Mouse (Mus musculus): ENCODE data around the gene Gm42906. TPM values are rescaled to one million over a fixed set of nuclear protein-coding genes. Genes with fewer than 3 reads are reported as not detected.

The Gm42906 gene
- polyA plus RNA-seq, 1 experiment from 2014 or later = not detected

GRCm38 (mm10) chr5:151246287-151246686, 181.7 kb downstream of the Gm42906 start:
- no peak overlapping the region for H3K4me3 ChIP-seq (ENCODE audit: low read depth, low read length)
- no peaks in the 10 kb centered on the region for H3K9me3 ChIP-seq (ENCODE audit: control insufficient read depth, low read length)
- H3K36me3 ChIP-seq (ENCODE audit: control insufficient read depth, insufficient read depth, low read length) = no peaks in the 10 kb centered on the region
- ATAC-seq (ENCODE audit: low FRiP score) (no peak), DNase-seq (ENCODE audit: low spot score) (no peak)
- no peak overlapping the region for H3K27ac ChIP-seq (ENCODE audit: low read depth, low read length)
- no peaks in the 10 kb centered on the region for H3K4me1 ChIP-seq (replicated peaks; ENCODE audit: control insufficient read depth, insufficient read depth, low read length)
- no peak overlapping the region for H3K9ac ChIP-seq (ENCODE audit: low read depth, low read length)
- no peak overlapping the region for H3K4me2 ChIP-seq (replicated peaks; ENCODE audit: low read depth, low read length)
- WGBS = 85% methylated on average over 2 of the region's 2 CpGs
- H3K27me3 ChIP-seq (ENCODE audit: control insufficient read depth, insufficient read depth, low read length) = no peaks in the 10 kb centered on the region

- no peak for DNase-seq (ENCODE audit: low spot score)
- Histone ChIP-seq H3K4me1 (replicated peaks; ENCODE audit: control insufficient read depth, insufficient read depth, low read length) (no peaks in the 10 kb centered on the region), H3K36me3 (ENCODE audit: control insufficient read depth, insufficient read depth, low read length) (no peaks in the 10 kb centered on the region), H3K27me3 (ENCODE audit: control insufficient read depth, insufficient read depth, low read length) (no peaks in the 10 kb centered on the region), H3K9me3 (ENCODE audit: control insufficient read depth, low read length) (no peaks in the 10 kb centered on the region), H3K4me2 (replicated peaks; ENCODE audit: low read depth, low read length) (no peak overlapping the region), H3K4me3 (ENCODE audit: low read depth, low read length) (no peak overlapping the region), H3K9ac (ENCODE audit: low read depth, low read length) (no peak overlapping the region), H3K27ac (ENCODE audit: low read depth, low read length) (no peak overlapping the region)
- WGBS = 89% methylated on average over 5 of the region's 5 CpGs
- no peak for ATAC-seq (ENCODE audit: low FRiP score)
Measured at GRCm38 (mm10) chr5:151245571-151245970, 182.4 kb downstream of the Gm42906 start.

- Histone ChIP-seq H3K4me3 (ENCODE audit: low read depth, low read length) (no peak overlapping the region), H3K27ac (ENCODE audit: low read depth, low read length) (no peak overlapping the region), H3K9me3 (ENCODE audit: control insufficient read depth, low read length) (no peaks in the 10 kb centered on the region), H3K4me1 (replicated peaks; ENCODE audit: control insufficient read depth, insufficient read depth, low read length) (no peaks in the 10 kb centered on the region), H3K27me3 (ENCODE audit: control insufficient read depth, insufficient read depth, low read length) (no peaks in the 10 kb centered on the region), H3K4me2 (replicated peaks; ENCODE audit: low read depth, low read length) (no peak overlapping the region), H3K36me3 (ENCODE audit: control insufficient read depth, insufficient read depth, low read length) (no peaks in the 10 kb centered on the region), H3K9ac (ENCODE audit: low read depth, low read length) (no peak overlapping the region)
- WGBS = 79% methylated on average over 9 of the region's 9 CpGs
- no peak for DNase-seq (ENCODE audit: low spot score)
- no peak for ATAC-seq (ENCODE audit: low FRiP score)
Measured at GRCm38 (mm10) chr5:151238730-151239129, 189.2 kb downstream of the Gm42906 start.

GRCm38 (mm10) chr5:151236411-151236810, 191.6 kb downstream of the Gm42906 start:
- ATAC-seq (ENCODE audit: low FRiP score) (no peak), DNase-seq (ENCODE audit: low spot score) (no peak)
- no peak overlapping the region for H3K4me2 ChIP-seq (replicated peaks; ENCODE audit: low read depth, low read length)
- H3K4me3 ChIP-seq (ENCODE audit: low read depth, low read length) = no peak overlapping the region
- no peak overlapping the region for H3K27ac ChIP-seq (ENCODE audit: low read depth, low read length)
- H3K4me1 ChIP-seq (replicated peaks; ENCODE audit: control insufficient read depth, insufficient read depth, low read length) = no peaks in the 10 kb centered on the region; the same call in 1 of the 2 replicates
- no peak overlapping the region for H3K9ac ChIP-seq (ENCODE audit: low read depth, low read length)
- no peaks in the 10 kb centered on the region for H3K36me3 ChIP-seq (ENCODE audit: control insufficient read depth, insufficient read depth, low read length)
- no peaks in the 10 kb centered on the region for H3K9me3 ChIP-seq (ENCODE audit: control insufficient read depth, low read length)
- H3K27me3 ChIP-seq (ENCODE audit: control insufficient read depth, insufficient read depth, low read length) = peaks cover 3% of the 10 kb centered on the region
- 77% methylated on average over 5 of the region's 5 CpGs for WGBS

- H3K9ac ChIP-seq (ENCODE audit: low read depth, low read length) = peak within 1 kb of the TSS; percentile 44
- peaks cover 3% of the 10 kb centered on the region for H3K27me3 ChIP-seq (ENCODE audit: control insufficient read depth, insufficient read depth, low read length)
- peak; percentile 63 for DNase-seq (ENCODE audit: low spot score)
- no peaks in the 10 kb centered on the region for H3K9me3 ChIP-seq (ENCODE audit: control insufficient read depth, low read length)
- H3K27ac ChIP-seq (ENCODE audit: low read depth, low read length) = no peak within 1 kb of the TSS
- 1% methylated on average over 46 of the region's 49 CpGs for WGBS
- ATAC-seq (ENCODE audit: low FRiP score) = peak; percentile 78
- peak within 1 kb of the TSS; percentile 65 for H3K4me2 ChIP-seq (replicated peaks; ENCODE audit: low read depth, low read length)
- H3K4me1 ChIP-seq (replicated peaks; ENCODE audit: control insufficient read depth, insufficient read depth, low read length) = no peaks in the 10 kb centered on the region; the same call in 1 of the 2 replicates
- H3K36me3 ChIP-seq (ENCODE audit: control insufficient read depth, insufficient read depth, low read length) = no peaks in the 10 kb centered on the region
- peak within 1 kb of the TSS; percentile 38 for H3K4me3 ChIP-seq (ENCODE audit: low read depth, low read length)
Measured at GRCm38 (mm10) chr5:151233400-151234031, 194.4 kb downstream of the Gm42906 start, which contains the start of gene Stard13. Gene Stard13 (minus strand): TSS chr5:151233836.

- no peak overlapping the region for H3K27ac ChIP-seq (ENCODE audit: low read depth, low read length)
- H3K9me3 ChIP-seq (ENCODE audit: control insufficient read depth, low read length) = no peaks in the 10 kb centered on the region
- peaks cover 3% of the 10 kb centered on the region for H3K27me3 ChIP-seq (ENCODE audit: control insufficient read depth, insufficient read depth, low read length)
- H3K4me1 ChIP-seq (replicated peaks; ENCODE audit: control insufficient read depth, insufficient read depth, low read length) = no peaks in the 10 kb centered on the region; the same call in 1 of the 2 replicates
- no peaks in the 10 kb centered on the region for H3K36me3 ChIP-seq (ENCODE audit: control insufficient read depth, insufficient read depth, low read length)
- WGBS = 20% methylated on average over 10 of the region's 13 CpGs
- ATAC-seq (ENCODE audit: low FRiP score) (no peak), DNase-seq (ENCODE audit: low spot score) (peak; percentile 24)
- H3K4me2 ChIP-seq (replicated peaks; ENCODE audit: low read depth, low read length) = peak overlapping the region; percentile 65
- peak overlapping the region; percentile 38 for H3K4me3 ChIP-seq (ENCODE audit: low read depth, low read length)
- no peak overlapping the region for H3K9ac ChIP-seq (ENCODE audit: low read depth, low read length)
Measured at GRCm38 (mm10) chr5:151232576-151233299, 195.2 kb downstream of the Gm42906 start.

- no peaks in the 10 kb centered on the region for H3K9me3 ChIP-seq (ENCODE audit: control insufficient read depth, low read length)
- 93% methylated on average over 7 of the region's 7 CpGs for WGBS
- no peak overlapping the region for H3K27ac ChIP-seq (ENCODE audit: low read depth, low read length)
- no peak overlapping the region for H3K9ac ChIP-seq (ENCODE audit: low read depth, low read length)
- peaks cover 3% of the 10 kb centered on the region for H3K27me3 ChIP-seq (ENCODE audit: control insufficient read depth, insufficient read depth, low read length)
- H3K4me2 ChIP-seq (replicated peaks; ENCODE audit: low read depth, low read length) = no peak overlapping the region
- ATAC-seq (ENCODE audit: low FRiP score) (no peak), DNase-seq (ENCODE audit: low spot score) (no peak)
- H3K4me1 ChIP-seq (replicated peaks; ENCODE audit: control insufficient read depth, insufficient read depth, low read length) = no peaks in the 10 kb centered on the region; the same call in 1 of the 2 replicates
- H3K36me3 ChIP-seq (ENCODE audit: control insufficient read depth, insufficient read depth, low read length) = no peaks in the 10 kb centered on the region
- H3K4me3 ChIP-seq (ENCODE audit: low read depth, low read length) = no peak overlapping the region
Measured at GRCm38 (mm10) chr5:151231861-151232260, 196.1 kb downstream of the Gm42906 start.

GRCm38 (mm10) chr5:151231411-151231810, 196.6 kb downstream of the Gm42906 start:
- DNase-seq (ENCODE audit: low spot score) (no peak), ATAC-seq (ENCODE audit: low FRiP score) (no peak)
- no peaks in the 10 kb centered on the region for H3K9me3 ChIP-seq (ENCODE audit: control insufficient read depth, low read length)
- H3K4me1 ChIP-seq (replicated peaks; ENCODE audit: control insufficient read depth, insufficient read depth, low read length) = no peaks in the 10 kb centered on the region; the same call in 1 of the 2 replicates
- H3K4me3 ChIP-seq (ENCODE audit: low read depth, low read length) = no peak overlapping the region
- H3K27me3 ChIP-seq (ENCODE audit: control insufficient read depth, insufficient read depth, low read length) = peaks cover 3% of the 10 kb centered on the region
- WGBS = 90% methylated on average over 4 of the region's 4 CpGs
- H3K4me2 ChIP-seq (replicated peaks; ENCODE audit: low read depth, low read length) = no peak overlapping the region
- H3K27ac ChIP-seq (ENCODE audit: low read depth, low read length) = no peak overlapping the region
- no peak overlapping the region for H3K9ac ChIP-seq (ENCODE audit: low read depth, low read length)
- H3K36me3 ChIP-seq (ENCODE audit: control insufficient read depth, insufficient read depth, low read length) = no peaks in the 10 kb centered on the region

GRCm38 (mm10) chr5:151230427-151230826, 197.5 kb downstream of the Gm42906 start:
- no peak overlapping the region for H3K4me3 ChIP-seq (ENCODE audit: low read depth, low read length)
- no peak overlapping the region for H3K9ac ChIP-seq (ENCODE audit: low read depth, low read length)
- 88% methylated on average over 4 of the region's 4 CpGs for WGBS
- H3K4me1 ChIP-seq (replicated peaks; ENCODE audit: control insufficient read depth, insufficient read depth, low read length) = no peaks in the 10 kb centered on the region; the same call in 1 of the 2 replicates
- H3K4me2 ChIP-seq (replicated peaks; ENCODE audit: low read depth, low read length) = no peak overlapping the region
- DNase-seq (ENCODE audit: low spot score) (no peak), ATAC-seq (ENCODE audit: low FRiP score) (no peak)
- H3K27ac ChIP-seq (ENCODE audit: low read depth, low read length) = no peak overlapping the region
- no peaks in the 10 kb centered on the region for H3K9me3 ChIP-seq (ENCODE audit: control insufficient read depth, low read length)
- H3K27me3 ChIP-seq (ENCODE audit: control insufficient read depth, insufficient read depth, low read length) = peaks cover 3% of the 10 kb centered on the region
- no peaks in the 10 kb centered on the region for H3K36me3 ChIP-seq (ENCODE audit: control insufficient read depth, insufficient read depth, low read length)

Data from hindbrain, embryonic 11.5 days (tissue).